Comparison of ENCODE assay signal across 26 mouse cellular contexts in genomic region chr1:19777542-19777941, GRCm38 (mm10).
A peak's percentile ranks its signal among the peaks of the same experiment; 100 is the strongest.
DNase-seq lines count a peak whose midpoint lies in the region; ATAC-seq and TF ChIP-seq lines count a peak whose summit lies in the region.
"Had no signal": no experiment of that assay in that cellular context is flagged by ENCODE, and none has a peak within 500 bp of the region (broad histone marks: within the 10 kb centered on the region; RNA-seq: fewer than 3 reads in every experiment).

No protein-coding gene starts in this region.

- peak; percentile 13 for DNase-seq in kidney, adult 9 months
- DNase-seq in kidney, adult 18-20 months, result no peak
- peak; percentile 1 for DNase-seq in layer of hippocampus, adult 9-10 months (ENCODE audit: low spot score)
- DNase-seq in layer of hippocampus, postnatal 14 days (ENCODE audit: low spot score in 2 of 2), result no peak
- DNase-seq in midbrain, postnatal 0 days (ENCODE audit: low spot score), result peak; percentile 3
- DNase-seq: adrenal gland, postnatal 10 days; adrenal gland, postnatal 36 days; B cell, adult 2 months; cerebellum, adult 18-20 months; cerebellum, adult 9-10 months; cerebellum, postnatal 14 days; gastrocnemius, postnatal 10 days; gastrocnemius, postnatal 36 days; heart, adult 2 months; heart, postnatal 14 days; heart, postnatal 4 days had no signal

- no peaks in the 10 kb centered on the region for H3K9me3 ChIP-seq in midbrain, postnatal 0 days (ENCODE audit: low read length)
- no peaks in the 10 kb centered on the region for H3K9me3 ChIP-seq in midbrain, embryonic 15.5 days
- H3K9me3 ChIP-seq: forebrain, embryonic 10.5 days; forebrain, embryonic 13.5 days; G1E; heart, embryonic 10.5 days; heart, embryonic 13.5 days; hindbrain, embryonic 15.5 days had no signal

- no peak overlapping the region for H3K4me3 ChIP-seq in midbrain, postnatal 0 days (ENCODE audit: low read depth, low read length)
- no peak overlapping the region for H3K4me3 ChIP-seq in midbrain, embryonic 15.5 days
- H3K4me3 ChIP-seq: forebrain, embryonic 10.5 days; forebrain, embryonic 13.5 days; heart, adult 2 months; heart, embryonic 10.5 days; heart, embryonic 13.5 days; hindbrain, embryonic 15.5 days had no signal

- no peaks in the 10 kb centered on the region for H3K27me3 ChIP-seq in midbrain, postnatal 0 days (ENCODE audit: insufficient read depth, low read length)
- no peaks in the 10 kb centered on the region for H3K27me3 ChIP-seq in midbrain, embryonic 15.5 days (replicated peaks)
- H3K27me3 ChIP-seq: CH12.LX; forebrain, embryonic 13.5 days; heart, embryonic 13.5 days; hindbrain, embryonic 15.5 days had no signal

- WGBS in midbrain, postnatal 0 days, result 73% methylated on average over 1 of the region's 1 CpGs
- 80% methylated on average over 1 of the region's 1 CpGs for WGBS in midbrain, embryonic 15.5 days

- ATAC-seq in midbrain, postnatal 0 days (ENCODE audit: low FRiP score), result no peak
- ATAC-seq in midbrain, embryonic 15.5 days (replicated peaks), result no peak
- ATAC-seq: forebrain, embryonic 13.5 days; forebrain, embryonic 16.5 days; Patski had no signal

- no peaks in the 10 kb centered on the region for H3K4me1 ChIP-seq in midbrain, postnatal 0 days (ENCODE audit: insufficient read depth, low read length)
- no peaks in the 10 kb centered on the region for H3K4me1 ChIP-seq in midbrain, embryonic 15.5 days
- H3K4me1 ChIP-seq: forebrain, embryonic 13.5 days; heart, embryonic 10.5 days; heart, embryonic 13.5 days; hindbrain, embryonic 15.5 days had no signal

- no peak overlapping the region for H3K9ac ChIP-seq in midbrain, postnatal 0 days (replicated peaks; ENCODE audit: low read length, poor library complexity, severe bottlenecking)
- no peak overlapping the region for H3K9ac ChIP-seq in midbrain, embryonic 15.5 days
- H3K9ac ChIP-seq: forebrain, embryonic 13.5 days; heart, embryonic 13.5 days; hindbrain, embryonic 15.5 days had no signal

- no peak overlapping the region for H3K27ac ChIP-seq in midbrain, postnatal 0 days (ENCODE audit: low read depth, low read length)
- H3K27ac ChIP-seq in midbrain, embryonic 15.5 days, result no peak overlapping the region
- H3K27ac ChIP-seq: forebrain, embryonic 10.5 days; forebrain, embryonic 13.5 days; heart, adult 2 months; heart, embryonic 10.5 days; heart, embryonic 13.5 days; hindbrain, embryonic 15.5 days had no signal

- no peaks in the 10 kb centered on the region for H3K36me3 ChIP-seq in midbrain, postnatal 0 days (ENCODE audit: insufficient read depth, low read length)
- H3K36me3 ChIP-seq in midbrain, embryonic 15.5 days (replicated peaks), result no peaks in the 10 kb centered on the region
- H3K36me3 ChIP-seq: forebrain, embryonic 10.5 days; G1E; heart, embryonic 10.5 days; heart, embryonic 13.5 days; hindbrain, embryonic 15.5 days had no signal

- TF ChIP-seq CTCF in midbrain, postnatal 0 days (IDR thresholded peaks at IDR 0.05), result peak; percentile 52

- no peak overlapping the region for H3K4me2 ChIP-seq in midbrain, postnatal 0 days (ENCODE audit: low read depth, low read length, poor library complexity, severe bottlenecking)
- H3K4me2 ChIP-seq in midbrain, embryonic 15.5 days, result no peak overlapping the region
- H3K4me2 ChIP-seq: forebrain, embryonic 13.5 days; heart, embryonic 13.5 days; hindbrain, embryonic 15.5 days had no signal

Comparison
In these comparisons a context has a peak if more than half of its experiments do, and no peak if none do; other contexts are left out.
1. DNase-seq: peak in kidney, adult 9 months (single experiment), layer of hippocampus, adult 9-10 months (single experiment) and midbrain, postnatal 0 days (single experiment); none in kidney, adult 18-20 months (single experiment) and layer of hippocampus, postnatal 14 days (0 of 2).